Mouse (Mus musculus): ENCODE measurements around the gene Ndufb11.

Ndufb11 gene

GRCm38 (mm10) chrX:20617176-20617902 is at the start of gene Ndufb11, which contains the start of gene Rbm10:
Gene Ndufb11, minus strand, starts transcription at chrX:20617619.
Gene Rbm10, plus strand, starts transcription at chrX:20617503.
- peak; percentile 53 to 82 for DNase-seq (ENCODE audit: low spot score in 2 of 2)

GRCm38 (mm10) chrX:20663444-20663790 is 46.0 kb upstream of the Ndufb11 start:
- DNase-seq (ENCODE audit: low spot score in 2 of 2), result no peak

GRCm38 (mm10) chrX:20662716-20663443 is 45.5 kb upstream of the Ndufb11 start:
- DNase-seq (ENCODE audit: low spot score in 2 of 2), result peak; percentile 70 to 87

- DNase-seq (ENCODE audit: low spot score in 2 of 2), result no peak
These were observed 44.9 kb upstream of the Ndufb11 start for GRCm38 (mm10) chrX:20662317-20662715.

- no peak for DNase-seq (ENCODE audit: low spot score in 2 of 2)
These were observed 41.5 kb upstream of the Ndufb11 start for GRCm38 (mm10) chrX:20658891-20659406.

- peak; percentile 57 to 68 for DNase-seq (ENCODE audit: low spot score in 2 of 2)
These were observed 40.7 kb upstream of the Ndufb11 start, which contains the start of gene Uba1 for GRCm38 (mm10) chrX:20658026-20658652. Gene Uba1, plus strand, starts transcription at chrX:20658326.

GRCm38 (mm10) chrX:20657593-20657992 is 40.2 kb upstream of the Ndufb11 start:
- no peak for DNase-seq (ENCODE audit: low spot score in 2 of 2)

GRCm38 (mm10) chrX:20644780-20645179 is 27.4 kb upstream of the Ndufb11 start:
- no peak for DNase-seq (ENCODE audit: low spot score in 2 of 2)

GRCm38 (mm10) chrX:20638141-20638540 is 20.7 kb upstream of the Ndufb11 start:
- DNase-seq (ENCODE audit: low spot score in 2 of 2), result no peak

- peak in 1 of 2 experiments; percentile 9 for DNase-seq (ENCODE audit: low spot score in 2 of 2)
These were observed 532 bp upstream of the Ndufb11 start for GRCm38 (mm10) chrX:20617903-20618399.

- peak in 1 of 2 experiments; percentile 43 for DNase-seq (ENCODE audit: low spot score in 2 of 2)
These were observed 601 bp downstream of the Ndufb11 start for GRCm38 (mm10) chrX:20616861-20617175.

GRCm38 (mm10) chrX:20608500-20608899 is 8.9 kb downstream of the Ndufb11 start:
- DNase-seq (ENCODE audit: low spot score in 2 of 2), result no peak

GRCm38 (mm10) chrX:20587968-20588367 is 29.5 kb downstream of the Ndufb11 start:
- no peak for DNase-seq (ENCODE audit: low spot score in 2 of 2)

GRCm38 (mm10) chrX:20573927-20574326 is 43.5 kb downstream of the Ndufb11 start:
- DNase-seq (ENCODE audit: low spot score in 2 of 2), result no peak

GRCm38 (mm10) chrX:20572683-20573082 is 44.7 kb downstream of the Ndufb11 start:
- no peak for DNase-seq (ENCODE audit: low spot score in 2 of 2)

GRCm38 (mm10) chrX:20571024-20571423 is 46.4 kb downstream of the Ndufb11 start:
- DNase-seq (ENCODE audit: low spot score in 2 of 2), result peak in 1 of 2 experiments; percentile 3
